Mouse (Mus musculus) gastrocnemius, postnatal 10 days (tissue): ENCODE data around the gene Rpl18a. TPM values are rescaled to one million over a fixed set of nuclear protein-coding genes. Genes with fewer than 3 reads are reported as not detected.
"Not testable (repeated sequence)": the region's sequence is repeated elsewhere in the genome, so short reads cannot be mapped to it uniquely, and the experiment has no call there.

Experiments
- DNase-seq: peaks from one replicate; pipeline ENCODE4 v3.0.0; 2021; ENCODE audit warnings: mixed read lengths
- total RNA-seq, 2 experiments: library from RNA; stranded (reverse); gene quantifications; 2 replicates each; pipeline ENCODE4 v1.2.3; 2021

Gene Rpl18a
- total RNA-seq, 2 experiments from 2014 or later = 1,533 to 1,604 TPM

GRCm38 (mm10) chr8:70903112-70903511, 5.9 kb upstream of the Rpl18a start:
- no peak for DNase-seq

GRCm38 (mm10) chr8:70902211-70902610, 5.0 kb upstream of the Rpl18a start:
- no peak for DNase-seq

GRCm38 (mm10) chr8:70900872-70901387, 3.7 kb upstream of the Rpl18a start:
- DNase-seq = no peak

- no peak for DNase-seq
Observed at GRCm38 (mm10) chr8:70899226-70899625, 2.0 kb upstream of the Rpl18a start.

- DNase-seq = no peak
Observed at GRCm38 (mm10) chr8:70898661-70899198, 1.5 kb upstream of the Rpl18a start.

- peak; percentile 85 for DNase-seq
Observed at GRCm38 (mm10) chr8:70897681-70898413, 635 bp upstream of the Rpl18a start.

GRCm38 (mm10) chr8:70896316-70897020, 744 bp downstream of the Rpl18a start:
- no peak for DNase-seq

GRCm38 (mm10) chr8:70895571-70896259, 1.5 kb downstream of the Rpl18a start:
- not testable (repeated sequence) for DNase-seq

GRCm38 (mm10) chr8:70894771-70895545, 2.3 kb downstream of the Rpl18a start:
- DNase-seq = no peak

GRCm38 (mm10) chr8:70894385-70894720, 2.9 kb downstream of the Rpl18a start:
- DNase-seq = no peak

GRCm38 (mm10) chr8:70893656-70894384, 3.4 kb downstream of the Rpl18a start:
- peak; percentile 83 for DNase-seq

- no peak for DNase-seq
Observed at GRCm38 (mm10) chr8:70892896-70893655, 4.1 kb downstream of the Rpl18a start.

GRCm38 (mm10) chr8:70892022-70892895, 5.0 kb downstream of the Rpl18a start, which contains the start of gene Slc5a5:
Gene Slc5a5, minus strand, starts transcription at chr8:70892757.
- no peak for DNase-seq

- DNase-seq = no peak
Observed at GRCm38 (mm10) chr8:70891356-70891755, 5.9 kb downstream of the Rpl18a start.

- DNase-seq = no peak
Observed at GRCm38 (mm10) chr8:70890656-70891055, 6.6 kb downstream of the Rpl18a start.

- no peak for DNase-seq
Observed at GRCm38 (mm10) chr8:70887669-70888068, 9.5 kb downstream of the Rpl18a start.

- no peak for DNase-seq
Observed at GRCm38 (mm10) chr8:70885612-70886011, 11.6 kb downstream of the Rpl18a start.

- no peak for DNase-seq
Observed at GRCm38 (mm10) chr8:70884683-70885082, 12.5 kb downstream of the Rpl18a start.

GRCm38 (mm10) chr8:70884186-70884585, 13.0 kb downstream of the Rpl18a start:
- no peak for DNase-seq
